Mouse (Mus musculus) effector memory CD4-positive, alpha-beta T cell, adult 7 months (primary cell): Measurements from ENCODE around the gene Ptpre. TPM values are rescaled to one million over a fixed set of nuclear protein-coding genes. Genes with fewer than 3 reads are reported as not detected.

Experiments
- polyA plus RNA-seq: library from polyadenylated mRNA; unstranded; fragments of 100-300 nt; shearing (Covaris generic); gene quantifications from one replicate; pipeline ENCODE4 v1.2.1, GENCODE M21; 2017

Ptpre gene
- 32.2 TPM for polyA plus RNA-seq

DNA sequence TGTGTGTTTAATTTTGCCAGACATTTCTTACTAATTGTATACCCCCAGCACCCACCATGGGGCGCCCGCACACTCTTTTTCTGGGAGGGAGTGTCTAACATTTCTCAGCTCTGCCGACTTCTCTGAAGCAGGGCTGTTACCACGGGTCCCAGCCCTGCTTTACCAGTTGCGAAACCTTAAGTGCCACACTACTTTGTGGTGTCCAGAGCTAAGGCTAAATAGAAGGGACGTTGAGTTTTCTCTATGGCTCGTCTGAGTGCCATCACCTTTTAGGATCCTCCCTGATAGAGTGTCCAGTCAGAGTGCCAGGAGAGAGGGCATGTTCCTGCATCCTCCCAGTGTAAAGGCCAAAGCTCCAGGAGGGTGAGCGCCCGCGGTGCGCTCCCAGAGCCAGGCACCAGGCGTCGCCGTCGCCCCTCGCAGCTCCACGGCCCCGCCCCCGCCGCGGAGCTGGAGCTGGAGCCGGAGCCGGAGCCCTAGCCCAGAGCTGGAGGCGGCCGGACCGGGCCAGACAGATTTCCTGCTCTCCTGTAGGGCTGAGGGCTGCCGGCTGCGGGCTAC, at the start of gene Ptpre:
Gene Ptpre (plus strand): TSS at position 141 of the 561 bp plus-strand sequence.

DNA sequence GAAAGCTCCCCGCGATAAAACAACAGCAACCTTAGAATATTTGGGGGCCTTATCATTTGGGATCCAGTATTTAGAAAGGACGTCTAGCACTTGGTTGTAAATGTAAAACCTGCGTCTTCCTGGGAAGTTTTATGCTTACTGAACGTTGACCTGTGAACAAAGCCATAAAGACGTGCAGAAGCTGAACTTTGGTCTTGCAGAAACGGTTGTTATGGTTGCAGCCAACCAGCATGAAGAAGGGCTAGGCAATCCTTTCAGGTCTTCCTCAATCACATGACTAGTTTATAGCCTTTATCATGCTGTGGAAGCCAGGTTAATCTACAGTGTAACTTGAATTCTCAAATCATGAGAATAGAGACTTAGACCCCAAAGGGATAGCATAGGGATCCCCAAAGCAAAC, 8.8 kb upstream of the Ptpre start, which contains the start of gene Clrn3:
Gene Clrn3 (minus strand): TSS at position 140 of the 400 bp plus-strand sequence.

DNA sequence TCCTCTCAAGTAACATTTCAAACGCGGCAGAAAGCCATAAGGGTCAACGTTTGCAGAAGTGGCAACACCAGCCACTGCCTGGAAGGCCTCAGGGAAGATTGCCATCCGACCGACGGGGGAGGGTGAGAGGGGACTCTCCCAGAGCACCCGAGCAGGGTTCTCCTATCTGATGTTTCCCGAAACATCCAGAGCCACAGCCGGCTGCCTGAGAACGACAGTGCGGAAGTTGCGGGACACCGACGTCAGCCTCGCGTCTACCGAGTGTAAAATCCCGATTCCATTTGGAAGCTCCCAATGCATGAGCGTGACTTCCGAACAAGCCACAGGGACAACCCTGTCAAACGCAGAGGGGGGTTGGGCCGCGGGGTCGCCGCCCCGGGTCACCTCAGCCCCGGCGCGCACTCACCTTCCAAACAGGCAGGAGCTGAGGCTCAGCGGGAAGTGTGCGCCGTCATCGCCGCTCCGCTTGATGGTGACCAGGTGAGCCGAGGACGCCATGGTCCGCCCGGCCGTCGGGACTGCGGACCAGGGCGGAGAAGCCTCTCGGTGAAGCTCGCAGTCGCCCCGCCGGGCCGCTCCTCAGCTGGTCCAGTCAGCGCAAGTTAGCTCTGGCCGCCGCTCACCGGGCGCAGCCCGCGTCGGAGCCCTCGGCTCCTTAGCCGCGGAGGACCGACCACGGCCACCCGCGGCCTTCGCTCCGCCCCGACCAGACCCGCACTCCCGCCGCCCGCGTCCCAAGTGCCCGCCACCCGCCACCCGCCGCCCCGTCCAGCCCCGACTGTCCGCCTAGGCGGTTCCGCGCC, 178.6 kb downstream of the Ptpre start, which contains the start of gene Mki67:
Gene Mki67 (minus strand): TSS at position 720 of the 803 bp plus-strand sequence.

Other genes starting within 250 kb of the Ptpre start
- gene Foxi2, start 127.2 kb upstream of the Ptpre start, polyA plus RNA-seq, result not detected
- gene Clrn3, start 8.8 kb upstream of the Ptpre start, polyA plus RNA-seq, result not detected
- gene Mki67, start 178.9 kb downstream of the Ptpre start, polyA plus RNA-seq, result 1.3 TPM